In genomic region chr1:135252854-135253253, GRCm38 (mm10) we compare ENCODE assay signal across 16 mouse cellular contexts. TPM values are rescaled to one million over a fixed set of nuclear protein-coding genes. Genes with fewer than 3 reads are reported as not detected.
DNase-seq lines count a peak whose midpoint lies in the region; ATAC-seq lines count a peak whose summit lies in the region.
"Had no signal": no experiment of that assay in that cellular context is flagged by ENCODE, and none has a peak within 500 bp of the region (broad histone marks: within the 10 kb centered on the region; RNA-seq: fewer than 3 reads in every experiment).

No protein-coding gene starts in this region.

- no peak overlapping the region for H3K4me2 ChIP-seq in embryonic facial prominence, embryonic 12.5 days (replicated peaks)

- no peak overlapping the region for H3K4me3 ChIP-seq in embryonic facial prominence, embryonic 12.5 days
- H3K4me3 ChIP-seq: left cerebral cortex, adult 2 months; megakaryocyte, embryonic 14.5 days; myocyte had no signal

- intact Hi-C loops in heart, postnatal 10 days (cut with DNase I) = no loop called here

- no peaks in the 10 kb centered on the region for H3K27me3 ChIP-seq in embryonic facial prominence, embryonic 12.5 days

- H3K9ac ChIP-seq in embryonic facial prominence, embryonic 12.5 days = no peak overlapping the region

- peak; percentile 62 for DNase-seq in urinary bladder, postnatal 14 days (ENCODE audit: low spot score)
- DNase-seq in urinary bladder, adult 2 months (ENCODE audit: low spot score) = no peak
- DNase-seq in lung, postnatal 10 days = peak; percentile 51
- DNase-seq in cerebellum, adult 11 months = no peak
- no peak for DNase-seq in heart, postnatal 10 days
- DNase-seq: adrenal gland, postnatal 14 days; heart, postnatal 4 days; kidney, adult 11 months; kidney, postnatal 36 days had no signal

- no peak for ATAC-seq in embryonic facial prominence, embryonic 12.5 days (ENCODE audit: insufficient number of reproducible peaks, insufficient read depth, low FRiP score, low TSS enrichment)
- ATAC-seq in inflammation-experienced regulatory T-cells, adult 6 months = no peak

- no peaks in the 10 kb centered on the region for H3K9me3 ChIP-seq in embryonic facial prominence, embryonic 12.5 days
- H3K9me3 ChIP-seq: megakaryocyte, embryonic 14.5 days had no signal

- WGBS in embryonic facial prominence, embryonic 12.5 days = 21% methylated on average over 4 of the region's 4 CpGs

- no peaks in the 10 kb centered on the region for H3K36me3 ChIP-seq in embryonic facial prominence, embryonic 12.5 days

- peak overlapping the region; percentile 31; the same call in 1 of the 2 replicates for H3K27ac ChIP-seq in embryonic facial prominence, embryonic 12.5 days
- H3K27ac ChIP-seq: left cerebral cortex, adult 2 months had no signal

- peaks cover 15% of the 10 kb centered on the region for H3K4me1 ChIP-seq in embryonic facial prominence, embryonic 12.5 days

RNA-seq across cellular contexts. Expression of gene Elf3, which starts 5.5 kb away (rescaled TPM):
- polyA plus RNA-seq in urinary bladder, adult 2 months (2012; rRNA removed) = 46.7 and 50.1 TPM in 2 replicates
- 5.5 and 6.6 TPM in 2 replicates for polyA plus RNA-seq in embryonic facial prominence, embryonic 12.5 days (2016; fragmentation: Nextera tagmentation; extraction: Ambion mirVana)
- under 1 TPM; 0.19 to 0.30 TPM for total RNA-seq in heart, postnatal 10 days (2021)
- polyA plus RNA-seq in inflammation-experienced regulatory T-cells, adult 6 months (2017; shearing (Covaris generic)) = not detected
- total RNA-seq: granulocyte monocyte progenitor cell, adult 5-6 weeks; left cerebral cortex, adult 2 months had no signal
- polyA plus RNA-seq: testis, adult 2 months had no signal

RNA-seq across cellular contexts. Expression of gene Rnpep, which starts 31.0 kb away (rescaled TPM):
- 46.6 and 55.6 TPM in 2 replicates for polyA plus RNA-seq in urinary bladder, adult 2 months (2012; rRNA removed)
- polyA plus RNA-seq in embryonic facial prominence, embryonic 12.5 days (2016; fragmentation: Nextera tagmentation; extraction: Ambion mirVana) = 91.1 and 93.5 TPM in 2 replicates
- total RNA-seq in heart, postnatal 10 days (2021) = 10 to 100 TPM; 20.4 to 21.5 TPM
- polyA plus RNA-seq in inflammation-experienced regulatory T-cells, adult 6 months (2017; shearing (Covaris generic)) = 10 to 100 TPM; 38.8 to 58.9 (median 50.7) TPM

Comparison
In these comparisons a context has a peak if more than half of its experiments do, and no peak if none do; other contexts are left out.
1. DNase-seq: peak in urinary bladder, postnatal 14 days (single experiment) and lung, postnatal 10 days (single experiment); none in urinary bladder, adult 2 months (single experiment), cerebellum, adult 11 months (single experiment) and heart, postnatal 10 days (0 of 2).